16 mouse cellular contexts compared by ENCODE assay signal in genomic region chr7:5016920-5017319, GRCm38 (mm10). TPM values are rescaled to one million over a fixed set of nuclear protein-coding genes. Genes with fewer than 3 reads are reported as not detected.
DNase-seq lines count a peak whose midpoint lies in the region.
"Had no signal": no experiment of that assay in that cellular context is flagged by ENCODE, and none has a peak within 500 bp of the region (broad histone marks: within the 10 kb centered on the region; RNA-seq: fewer than 3 reads in every experiment).

No protein-coding gene starts in this region.

- DNase-seq in cerebellum, adult 9-10 months, result peak; percentile 59
- no peak for DNase-seq in cerebellum, postnatal 36 days
- DNase-seq in 3T3-L1 (ENCODE audit: low read depth, low spot score), result peak; percentile 6
- peak; percentile 45 for DNase-seq in ES-CJ7 (ENCODE audit: low read depth, low spot score)
- peak; percentile 26 for DNase-seq in induced T-regulatory cell, adult 2 months (ENCODE audit: low read depth)
- DNase-seq in adrenal gland, postnatal 10 days, result no peak
- DNase-seq in left cerebral cortex, postnatal 36 days (ENCODE audit: low spot score in 2 of 2), result no peak
- DNase-seq: adrenal gland, adult 8-10 months; heart, adult 2 months; heart, postnatal 36 days; kidney, adult 18-20 months had no signal

- intact Hi-C loops in left cerebral cortex, postnatal 36 days (cut with DNase I), result no loop called here

RNA-seq across cellular contexts. Expression of gene Gm44973, which starts 1.6 kb away (rescaled TPM):
- not detected for total RNA-seq in adrenal gland, postnatal 10 days (2021)
- not detected for total RNA-seq in left cerebral cortex, postnatal 36 days (2021)
- total RNA-seq: adrenal gland, postnatal 4 days; gastrocnemius, postnatal 10 days; gastrocnemius, postnatal 4 days; heart, adult 2 months; heart, postnatal 36 days; hindbrain, postnatal 0 days; MEL had no signal

RNA-seq across cellular contexts. Expression of gene Fiz1, which starts 2.4 kb away (rescaled TPM):
- total RNA-seq in adrenal gland, postnatal 10 days (2021), result 10 to 100 TPM; 24.4 to 27.7 TPM
- 10 to 100 TPM; 22.2 to 32.9 TPM for total RNA-seq in left cerebral cortex, postnatal 36 days (2021)

RNA-seq across cellular contexts. Expression of gene Zfp524, which starts 2.7 kb away (rescaled TPM):
- 10 to 100 TPM; 12.6 to 13.2 TPM for total RNA-seq in adrenal gland, postnatal 10 days (2021)
- total RNA-seq in left cerebral cortex, postnatal 36 days (2021), result 1 to 10 TPM; 6.7 to 7.0 TPM

RNA-seq across cellular contexts. Expression of gene Zfp865, which starts 3.3 kb away (rescaled TPM):
- 10 to 100 TPM; 22.9 to 30.0 TPM for total RNA-seq in adrenal gland, postnatal 10 days (2021)
- 10 to 100 TPM; 32.7 to 42.3 TPM for total RNA-seq in left cerebral cortex, postnatal 36 days (2021)

RNA-seq across cellular contexts. Expression of gene Ccdc106, which starts 3.4 kb away (rescaled TPM):
- total RNA-seq in adrenal gland, postnatal 10 days (2021), result 1 to 10 TPM; 2.1 to 2.6 TPM
- 10 to 100 TPM; 60.6 to 60.9 TPM for total RNA-seq in left cerebral cortex, postnatal 36 days (2021)
- total RNA-seq: heart, postnatal 36 days had no signal

Comparison
In these comparisons a context has a peak if more than half of its experiments do, and no peak if none do; other contexts are left out.
1. DNase-seq: peak in cerebellum, adult 9-10 months (single experiment), 3T3-L1 (single experiment), ES-CJ7 (single experiment) and induced T-regulatory cell, adult 2 months (single experiment); none in cerebellum, postnatal 36 days (0 of 2), adrenal gland, postnatal 10 days (single experiment) and left cerebral cortex, postnatal 36 days (0 of 2).